Comparison of ENCODE assay signal across 8 mouse cellular contexts in the genomic region with DNA sequence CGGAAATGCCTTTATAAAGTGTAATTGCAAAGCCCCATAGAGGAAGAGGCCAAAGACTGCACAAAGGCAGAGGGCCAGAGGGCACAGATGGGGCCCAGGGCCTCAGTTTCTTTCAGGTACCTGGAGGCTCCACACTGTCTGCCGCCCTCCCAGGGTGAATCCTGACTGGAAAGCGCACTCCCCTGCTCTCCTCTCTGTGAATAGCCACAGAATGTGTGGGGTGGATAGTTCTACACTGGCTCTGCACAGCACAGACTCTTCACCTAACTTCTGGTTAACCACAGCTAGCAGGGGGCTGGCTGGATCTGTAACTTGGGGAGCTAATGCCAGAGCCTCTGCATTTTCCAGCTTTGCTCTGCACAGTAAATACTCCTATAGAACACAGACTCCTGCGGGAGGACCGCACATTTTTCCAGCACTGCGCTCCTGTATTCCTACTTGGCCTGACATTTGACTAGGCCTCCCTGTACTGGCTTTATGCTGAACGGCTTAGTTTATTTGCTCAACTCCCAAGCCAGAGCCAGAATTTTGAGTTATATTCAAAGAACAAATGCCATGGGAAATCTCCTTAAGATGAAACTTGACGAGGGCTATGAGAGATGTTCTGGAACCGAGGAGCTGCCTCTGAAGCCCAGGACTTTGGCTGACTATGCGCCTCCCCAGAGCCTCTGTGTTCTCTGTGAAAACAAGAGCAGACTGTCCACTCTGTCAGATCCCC. TPM values are rescaled to one million over a fixed set of nuclear protein-coding genes. Genes with fewer than 3 reads are reported as not detected.
DNase-seq lines count a peak whose midpoint lies in the region; ATAC-seq and TF ChIP-seq lines count a peak whose summit lies in the region.

No protein-coding gene starts in this region.

- no peak for TF ChIP-seq POLR2A in cerebellum, adult 2 months (IDR thresholded peaks at IDR 0.05; ENCODE audit: borderline replicate concordance, insufficient read depth, low read length)

- no peak overlapping the region for H3K4me3 ChIP-seq in heart, embryonic 11.5 days (ENCODE audit: low read depth, low read length)
- H3K4me3 ChIP-seq in liver, embryonic 12.5 days, result no peak overlapping the region
- no peak overlapping the region for H3K4me3 ChIP-seq in cerebellum, adult 2 months (replicated peaks; ENCODE audit: insufficient read depth, low read depth, low read length)

- 51% methylated on average over 10 of the region's 10 CpGs for WGBS in heart, embryonic 11.5 days (ENCODE audit: insufficient replicate concordance)
- 59% methylated on average over 10 of the region's 10 CpGs for WGBS in liver, embryonic 12.5 days (ENCODE audit: insufficient replicate concordance)
- 76% methylated on average over 10 of the region's 10 CpGs for WGBS in cerebellum, adult 2 months

- H3K9ac ChIP-seq in heart, embryonic 11.5 days (ENCODE audit: low read depth, low read length), result peak overlapping the region; percentile 56; the same call in 1 of the 2 replicates
- no peak overlapping the region for H3K9ac ChIP-seq in liver, embryonic 12.5 days

- peaks cover 43% of the 10 kb centered on the region for H3K4me1 ChIP-seq in heart, embryonic 11.5 days (ENCODE audit: control insufficient read depth, insufficient read depth, low read length)
- H3K4me1 ChIP-seq in liver, embryonic 12.5 days, result peaks cover 89% of the 10 kb centered on the region
- no peaks in the 10 kb centered on the region for H3K4me1 ChIP-seq in cerebellum, adult 2 months (ENCODE audit: control insufficient read depth, insufficient read depth, low read length)

- peak; percentile 44; the same call in 1 of the 2 replicates for ATAC-seq in heart, embryonic 11.5 days (replicated peaks; ENCODE audit: insufficient number of reproducible peaks, low FRiP score, low TSS enrichment)
- ATAC-seq in liver, embryonic 12.5 days, result 0 out of 2 replicates have a peak, but pooled peaks have one; percentile 6

- no peaks in the 10 kb centered on the region for H3K27me3 ChIP-seq in heart, embryonic 11.5 days (ENCODE audit: control insufficient read depth, insufficient read depth, low read length)
- H3K27me3 ChIP-seq in liver, embryonic 12.5 days (replicated peaks), result no peaks in the 10 kb centered on the region
- no peaks in the 10 kb centered on the region for H3K27me3 ChIP-seq in cerebellum, adult 2 months (ENCODE audit: control insufficient read depth, insufficient read depth, low read length)

- no peaks in the 10 kb centered on the region for H3K36me3 ChIP-seq in heart, embryonic 11.5 days (ENCODE audit: control insufficient read depth, insufficient read depth, low read length)
- no peaks in the 10 kb centered on the region for H3K36me3 ChIP-seq in liver, embryonic 12.5 days

- TF ChIP-seq CTCF in cerebellum, adult 2 months (IDR thresholded peaks at IDR 0.05; ENCODE audit: borderline replicate concordance, insufficient read depth, low read depth, low read length), result no peak

- peak; percentile 15 for DNase-seq in thymus, postnatal 14 days
- DNase-seq in thymus, postnatal 0 days (ENCODE audit: low spot score), result no peak
- no peak for DNase-seq in cerebellum, adult 2 months
- no peak for DNase-seq in cerebellum, adult 9-10 months
- no peak for DNase-seq in right cerebral cortex, postnatal 36 days (ENCODE audit: low spot score in 2 of 2)
- no peak for DNase-seq in urinary bladder, postnatal 14 days (ENCODE audit: low spot score)

- no peak overlapping the region for H3K4me2 ChIP-seq in heart, embryonic 11.5 days
- no peak overlapping the region for H3K4me2 ChIP-seq in liver, embryonic 12.5 days

- no peaks in the 10 kb centered on the region for H3K9me3 ChIP-seq in heart, embryonic 11.5 days (replicated peaks; ENCODE audit: control insufficient read depth, low read length)
- no peaks in the 10 kb centered on the region for H3K9me3 ChIP-seq in liver, embryonic 12.5 days (replicated peaks)

- H3K27ac ChIP-seq in heart, embryonic 11.5 days (ENCODE audit: low read depth, low read length), result peak overlapping the region; percentile 94
- H3K27ac ChIP-seq in liver, embryonic 12.5 days, result peak overlapping the region; percentile 73
- no peak overlapping the region for H3K27ac ChIP-seq in cerebellum, adult 2 months (ENCODE audit: insufficient read depth, low read length)

RNA-seq across cellular contexts. Expression of a gene that starts 18.8 kb away (rescaled TPM):
- polyA plus RNA-seq in thymus, postnatal 0 days (2015; fragmentation: Nextera tagmentation; extraction: Ambion mirVana), result 4.9 and 7.8 TPM in 2 replicates
- 39.7 and 44.5 TPM in 2 replicates for polyA plus RNA-seq in heart, embryonic 11.5 days (2014; fragmentation: Nextera tagmentation; extraction: Ambion mirVana)
- 9.3 and 10.4 TPM in 2 replicates for polyA plus RNA-seq in liver, embryonic 12.5 days (2016; fragmentation: Nextera tagmentation; extraction: Ambion mirVana)
- 11.0 and 13.1 TPM in 2 replicates for polyA plus RNA-seq in cerebellum, adult 2 months (2012; rRNA removed)
